ENCODE assay signal across 18 mouse cellular contexts in genomic region chr2:79991642-79992041, GRCm38 (mm10).
DNase-seq lines count a peak whose midpoint lies in the region; ATAC-seq lines count a peak whose summit lies in the region.
"Had no signal": no experiment of that assay in that cellular context is flagged by ENCODE, and none has a peak within 500 bp of the region (broad histone marks: within the 10 kb centered on the region; RNA-seq: fewer than 3 reads in every experiment).

No protein-coding gene starts in this region.

- no peak for ATAC-seq in kidney, embryonic 15.5 days (replicated peaks; ENCODE audit: low FRiP score)
- peak; percentile 21; the same call in 1 of the 2 replicates for ATAC-seq in stomach, embryonic 16.5 days (ENCODE audit: insufficient read depth, low FRiP score)
- ATAC-seq: forebrain, embryonic 16.5 days had no signal

- WGBS in kidney, embryonic 15.5 days = 68% methylated on average over 6 of the region's 6 CpGs
- 41% methylated on average over 6 of the region's 6 CpGs for WGBS in stomach, embryonic 16.5 days
- 81% methylated on average over 6 of the region's 6 CpGs for whole genome bisulfite sequencing in embryonic facial prominence, embryonic 10.5 days

- H3K9ac ChIP-seq in kidney, embryonic 15.5 days = no peak overlapping the region
- H3K9ac ChIP-seq in stomach, embryonic 16.5 days (ENCODE audit: low read length) = no peak overlapping the region
- H3K9ac ChIP-seq: embryonic facial prominence, embryonic 13.5 days; forebrain, embryonic 12.5 days; heart, embryonic 12.5 days had no signal

- H3K27ac ChIP-seq in kidney, embryonic 15.5 days = no peak overlapping the region
- H3K27ac ChIP-seq in stomach, embryonic 16.5 days (ENCODE audit: low read length) = no peak overlapping the region
- no peak overlapping the region for H3K27ac ChIP-seq in embryonic facial prominence, embryonic 10.5 days (replicated peaks)
- H3K27ac ChIP-seq: embryonic facial prominence, embryonic 13.5 days; forebrain, embryonic 12.5 days had no signal

- no peaks in the 10 kb centered on the region for H3K9me3 ChIP-seq in kidney, embryonic 15.5 days (replicated peaks)
- no peaks in the 10 kb centered on the region for H3K9me3 ChIP-seq in stomach, embryonic 16.5 days (replicated peaks; ENCODE audit: control insufficient read depth, low read length)
- H3K9me3 ChIP-seq in embryonic facial prominence, embryonic 10.5 days = no peaks in the 10 kb centered on the region
- H3K9me3 ChIP-seq: embryonic facial prominence, embryonic 13.5 days; forebrain, embryonic 12.5 days; G1E; heart, embryonic 12.5 days had no signal

- no peak overlapping the region for H3K4me3 ChIP-seq in kidney, embryonic 15.5 days (replicated peaks)
- H3K4me3 ChIP-seq in stomach, embryonic 16.5 days (replicated peaks; ENCODE audit: low read length) = no peak overlapping the region
- H3K4me3 ChIP-seq in embryonic facial prominence, embryonic 10.5 days = no peak overlapping the region
- H3K4me3 ChIP-seq: embryonic facial prominence, embryonic 13.5 days; forebrain, embryonic 12.5 days; heart, embryonic 12.5 days had no signal

- H3K4me1 ChIP-seq in kidney, embryonic 15.5 days = no peaks in the 10 kb centered on the region
- H3K4me1 ChIP-seq in stomach, embryonic 16.5 days (ENCODE audit: control insufficient read depth, insufficient read depth, low read length) = no peaks in the 10 kb centered on the region
- no peaks in the 10 kb centered on the region for H3K4me1 ChIP-seq in embryonic facial prominence, embryonic 10.5 days
- H3K4me1 ChIP-seq: embryonic facial prominence, embryonic 13.5 days; forebrain, embryonic 12.5 days; heart, embryonic 12.5 days had no signal

- H3K27me3 ChIP-seq in kidney, embryonic 15.5 days = no peaks in the 10 kb centered on the region
- H3K27me3 ChIP-seq in stomach, embryonic 16.5 days (ENCODE audit: control insufficient read depth, insufficient read depth, low read length) = no peaks in the 10 kb centered on the region
- H3K27me3 ChIP-seq in embryonic facial prominence, embryonic 10.5 days (replicated peaks; ENCODE audit: low read depth, poor library complexity, severe bottlenecking) = no peaks in the 10 kb centered on the region
- H3K27me3 ChIP-seq: embryonic facial prominence, embryonic 13.5 days; forebrain, embryonic 12.5 days; heart, embryonic 12.5 days had no signal

- no peak overlapping the region for H3K4me2 ChIP-seq in kidney, embryonic 15.5 days
- peak overlapping the region; percentile 10; the same call in 1 of the 2 replicates for H3K4me2 ChIP-seq in stomach, embryonic 16.5 days (ENCODE audit: low read depth, low read length)
- H3K4me2 ChIP-seq: embryonic facial prominence, embryonic 13.5 days; forebrain, embryonic 12.5 days; heart, embryonic 12.5 days had no signal

- H3K36me3 ChIP-seq in kidney, embryonic 15.5 days = no peaks in the 10 kb centered on the region
- no peaks in the 10 kb centered on the region for H3K36me3 ChIP-seq in stomach, embryonic 16.5 days (ENCODE audit: control insufficient read depth, insufficient read depth, low read length)
- no peaks in the 10 kb centered on the region for H3K36me3 ChIP-seq in embryonic facial prominence, embryonic 10.5 days (replicated peaks)
- H3K36me3 ChIP-seq: embryonic facial prominence, embryonic 13.5 days; forebrain, embryonic 12.5 days; G1E; heart, embryonic 12.5 days had no signal

- peak; percentile 18 to 32 for DNase-seq in kidney, adult 8-10 months
- DNase-seq in adipocyte (ENCODE audit: low spot score) = peak; percentile 25
- peak; percentile 20 for DNase-seq in kidney, postnatal 10 days
- no peak for DNase-seq in embryonic facial prominence, embryonic 10.5 days (ENCODE audit: low spot score)
- no peak for DNase-seq in testis, postnatal 10 days (ENCODE audit: low spot score)
- DNase-seq in thymus, postnatal 4 days = no peak
- DNase-seq: adrenal gland, postnatal 14 days; cerebellum, adult 11-12 months; cerebellum, adult 9-10 months; cerebellum, postnatal 25 days; gastrocnemius, postnatal 14 days had no signal

Comparison
In these comparisons a context has a peak if more than half of its experiments do, and no peak if none do; other contexts are left out.
1. DNase-seq: peak in kidney, adult 8-10 months (2 of 2), adipocyte (single experiment) and kidney, postnatal 10 days (single experiment); none in embryonic facial prominence, embryonic 10.5 days (single experiment), testis, postnatal 10 days (single experiment) and thymus, postnatal 4 days (single experiment).